Mouse (Mus musculus) MEL (cell line): ENCODE measurements around the gene Cd9. TPM values are rescaled to one million over a fixed set of nuclear protein-coding genes. Genes with fewer than 3 reads are reported as not detected.

Experiments
- DNase-seq: peaks from one replicate; pipeline ENCODE4 v3.0.0; 2011; ENCODE audit warnings: low read depth, low spot score
- H3K27ac ChIP-seq: 2 replicates; pipeline ENCODE4 v1.5.1; 2012; ENCODE audit warnings: low read depth, mild to moderate bottlenecking, control low read depth, low read length, moderate library complexity; ENCODE audit not compliant: control insufficient read depth
- H3K27me3 ChIP-seq, 2 experiments: fragments of 150-350 bp in 1 of 2; sonication (generic) in 1 of 2; 2 replicates each; pipeline ENCODE4 v1.6.1; 2012; ENCODE audit warnings: low read length in 2 of 2, mild to moderate bottlenecking in 2 of 2, improper control_type of control experiment in 1 of 2, moderate library complexity in 1 of 2; ENCODE audit not compliant: insufficient read depth in 2 of 2, control insufficient read depth in 1 of 2
- H3K36me3 ChIP-seq, 2 experiments: 2 replicates each; pipeline ENCODE4 v1.6.1; 2012 to 2014; ENCODE audit warnings: low read length in 2 of 2, improper control_type of control experiment in 1 of 2, inconsistent platforms in 1 of 2, mild to moderate bottlenecking in 1 of 2; ENCODE audit not compliant: insufficient read depth in 2 of 2, control insufficient read depth in 1 of 2
- H3K4me1 ChIP-seq, 2 experiments: fragments of 150-350 bp in 1 of 2; sonication (generic) in 1 of 2; 2 replicates each; pipeline ENCODE4 v1.6.1; 2012; ENCODE audit warnings: low read length in 2 of 2, improper control_type of control experiment in 1 of 2, mild to moderate bottlenecking in 1 of 2; ENCODE audit not compliant: insufficient read depth in 2 of 2, control insufficient read depth in 1 of 2
- H3K4me3 ChIP-seq, 2 experiments: fragments of 150-350 bp in 1 of 2; sonication (generic) in 1 of 2; 2 replicates each; pipeline ENCODE4 v1.5.1; 2012; ENCODE audit warnings: low read depth in 2 of 2, low read length in 2 of 2, mild to moderate bottlenecking in 2 of 2, moderate library complexity in 2 of 2, control low read depth in 1 of 2, improper control_type of control experiment in 1 of 2; ENCODE audit not compliant: control insufficient read depth in 1 of 2, insufficient read depth in 1 of 2
- H3K79me2 ChIP-seq: 2 replicates; pipeline ENCODE4 v1.6.1; 2012; ENCODE audit warnings: mild to moderate bottlenecking, low read length, moderate library complexity; ENCODE audit not compliant: control insufficient read depth, poor library complexity, insufficient read depth
- H3K9ac ChIP-seq: 2 replicates; pipeline ENCODE4 v1.6.1; 2012; ENCODE audit warnings: low read depth, mild to moderate bottlenecking, control low read depth, low read length, moderate library complexity; ENCODE audit not compliant: control insufficient read depth, poor library complexity, severe bottlenecking
- H3K9me3 ChIP-seq: fragments of 150-350 bp; sonication (generic); replicated peaks from 2 replicates; pipeline ENCODE4 v1.6.1; 2012; ENCODE audit warnings: mild to moderate bottlenecking, low read length, improper control_type of control experiment, moderate library complexity; ENCODE audit not compliant: insufficient read depth
- CTCF ChIP-seq, 3 experiments: IDR thresholded peaks in 2 of 3; conservative IDR thresholded peaks in 1 of 3; 2 replicates each; pipeline ENCODE4 v1.5.1; 2011 to 2012; ENCODE audit warnings: low read length in 3 of 3, low read depth in 2 of 3, mild to moderate bottlenecking in 2 of 3, improper control_type of control experiment in 1 of 3, inconsistent platforms in 1 of 3, mixed read lengths in 1 of 3, moderate library complexity in 1 of 3; ENCODE audit not compliant: control insufficient read depth in 1 of 3, insufficient read depth in 1 of 3, poor library complexity in 1 of 3, severe bottlenecking in 1 of 3
- E2F4 ChIP-seq: IDR thresholded peaks from 2 replicates; pipeline ENCODE4 v1.6.1; 2011; ENCODE audit warnings: low read depth, low read length, improper control_type of control experiment, borderline replicate concordance
- ELF1 ChIP-seq: IDR thresholded peaks from 2 replicates; pipeline ENCODE4 v1.6.1; 2014; ENCODE audit warnings: low read depth, mild to moderate bottlenecking, inconsistent platforms, low read length, improper control_type of control experiment, moderate library complexity
- EP300 ChIP-seq, 2 experiments: IDR thresholded peaks; 2 replicates each; pipeline ENCODE4 v1.6.1; 2011; ENCODE audit warnings: improper control_type of control experiment in 2 of 2, low read length in 2 of 2, low read depth in 1 of 2, mild to moderate bottlenecking in 1 of 2
- GATA1 ChIP-seq: IDR thresholded peaks from 2 replicates; pipeline ENCODE4 v1.6.1; 2011; ENCODE audit warnings: low read depth, low read length, improper control_type of control experiment
- JUND ChIP-seq: IDR thresholded peaks from 2 replicates; pipeline ENCODE4 v1.6.1; 2011; ENCODE audit warnings: low read depth, mild to moderate bottlenecking, improper control_type of control experiment, low read length
- KAT2A ChIP-seq: conservative IDR thresholded peaks from 2 replicates; pipeline ENCODE4 v1.6.1; 2012; ENCODE audit warnings: low read depth, low read length, improper control_type of control experiment, inconsistent platforms
- MAFK ChIP-seq: IDR thresholded peaks from 2 replicates; pipeline ENCODE4 v1.6.1; 2011; ENCODE audit warnings: low read depth, mild to moderate bottlenecking, low read length, improper control_type of control experiment, borderline replicate concordance
- MAZ ChIP-seq: IDR thresholded peaks from 2 replicates; pipeline ENCODE4 v1.6.1; 2012; ENCODE audit warnings: low read depth, mild to moderate bottlenecking, inconsistent platforms, low read length, improper control_type of control experiment
- MEF2A ChIP-seq: IDR thresholded peaks from 2 replicates; pipeline ENCODE4 v1.6.1; 2014; ENCODE audit warnings: low read depth, mild to moderate bottlenecking, inconsistent platforms, low read length, improper control_type of control experiment; ENCODE audit not compliant: poor library complexity, insufficient replicate concordance, severe bottlenecking; ENCODE audit errors: extremely low read depth
- MXI1 ChIP-seq: IDR thresholded peaks from 2 replicates; pipeline ENCODE4 v1.6.1; 2011; ENCODE audit warnings: mild to moderate bottlenecking, low read depth, low read length, improper control_type of control experiment
- MYB ChIP-seq: IDR thresholded peaks from 2 replicates; pipeline ENCODE4 v1.6.1; 2011; ENCODE audit warnings: mild to moderate bottlenecking, low read depth, low read length, improper control_type of control experiment
- MYC ChIP-seq: IDR thresholded peaks from 2 replicates; pipeline ENCODE4 v1.6.1; 2011; ENCODE audit warnings: low read depth, mild to moderate bottlenecking, low read length, improper control_type of control experiment, moderate library complexity
- NELFE ChIP-seq: IDR thresholded peaks from 2 replicates; pipeline ENCODE4 v1.6.1; 2011; ENCODE audit warnings: low read depth, low read length, improper control_type of control experiment
- NRF1 ChIP-seq: IDR thresholded peaks from 2 replicates; pipeline ENCODE4 v1.6.1; 2014; ENCODE audit warnings: low read depth, mild to moderate bottlenecking, inconsistent platforms, low read length, improper control_type of control experiment, moderate library complexity; ENCODE audit not compliant: poor library complexity, insufficient read depth, severe bottlenecking
- POLR2A ChIP-seq, 2 experiments: IDR thresholded peaks; 2 replicates each; pipeline ENCODE4 v1.6.1; 2011 to 2012; ENCODE audit warnings: low read length in 2 of 2, mild to moderate bottlenecking in 2 of 2, control low read depth in 1 of 2, improper control_type of control experiment in 1 of 2, low read depth in 1 of 2, moderate library complexity in 1 of 2; ENCODE audit not compliant: control insufficient read depth in 1 of 2, insufficient read depth in 1 of 2, poor library complexity in 1 of 2
- POLR2AphosphoS2 ChIP-seq: IDR thresholded peaks from 2 replicates; pipeline ENCODE4 v1.6.1; 2011; ENCODE audit warnings: low read length, improper control_type of control experiment
- RAD21 ChIP-seq: IDR thresholded peaks from 2 replicates; pipeline ENCODE4 v1.6.1; 2011; ENCODE audit warnings: mild to moderate bottlenecking, low read depth, low read length, improper control_type of control experiment
- SIN3A ChIP-seq: IDR thresholded peaks from 2 replicates; pipeline ENCODE4 v1.6.1; 2012; ENCODE audit warnings: low read length, improper control_type of control experiment, inconsistent platforms
- TAL1 ChIP-seq: IDR thresholded peaks from 2 replicates; pipeline ENCODE4 v1.6.1; 2012; ENCODE audit warnings: mild to moderate bottlenecking, inconsistent platforms, low read length, moderate library complexity, mixed read lengths
- TCF12 ChIP-seq: IDR thresholded peaks from 2 replicates; pipeline ENCODE4 v1.6.1; 2014; ENCODE audit warnings: low read depth, mild to moderate bottlenecking, inconsistent platforms, low read length, improper control_type of control experiment, moderate library complexity
- UBTF ChIP-seq: IDR thresholded peaks from 2 replicates; pipeline ENCODE4 v1.6.1; 2012; ENCODE audit warnings: low read depth, mild to moderate bottlenecking, inconsistent platforms, low read length, improper control_type of control experiment, moderate library complexity, borderline replicate concordance; ENCODE audit not compliant: insufficient read depth
- USF2 ChIP-seq, 2 experiments: IDR thresholded peaks; 2 replicates each; pipeline ENCODE4 v1.6.1; 2011 to 2012; ENCODE audit warnings: improper control_type of control experiment in 2 of 2, low read length in 2 of 2, borderline replicate concordance in 1 of 2, inconsistent platforms in 1 of 2, low read depth in 1 of 2, mild to moderate bottlenecking in 1 of 2; ENCODE audit not compliant: insufficient read depth in 1 of 2
- ZKSCAN1 ChIP-seq: IDR thresholded peaks from 2 replicates; pipeline ENCODE4 v1.6.1; 2012; ENCODE audit warnings: low read depth, mild to moderate bottlenecking, inconsistent platforms, low read length, improper control_type of control experiment, moderate library complexity
- ZNF384 ChIP-seq: IDR thresholded peaks from 2 replicates; pipeline ENCODE4 v1.6.1; 2012; ENCODE audit warnings: low read depth, mild to moderate bottlenecking, inconsistent platforms, low read length, improper control_type of control experiment
- polyA plus RNA-seq, 2 experiments: library from polyadenylated mRNA; stranded (reverse) in 1 of 2; unstranded in 1 of 2; fragments of >175 nt in 1 of 2; fragments of >200 nt in 1 of 2; gene quantifications; 2 replicates each; pipeline versions ENCODE4 v1.2.1 to v1.2.4; 2012; ENCODE audit warnings: low replicate concordance in 2 of 2, low read depth in 1 of 2; ENCODE audit not compliant: insufficient read length in 2 of 2, insufficient read depth in 1 of 2, missing spikeins in 1 of 2
- total RNA-seq: library from RNA; depleted of rRNA; stranded (reverse); fragments of 300-350 nt; gene quantifications from 2 replicates; pipeline ENCODE4 v1.2.3, GENCODE M21; 2012

Cd9 gene
- total and polyA plus RNA-seq, 3 experiments, result 3.6 to 10.9 TPM; not detected in 1

DNA sequence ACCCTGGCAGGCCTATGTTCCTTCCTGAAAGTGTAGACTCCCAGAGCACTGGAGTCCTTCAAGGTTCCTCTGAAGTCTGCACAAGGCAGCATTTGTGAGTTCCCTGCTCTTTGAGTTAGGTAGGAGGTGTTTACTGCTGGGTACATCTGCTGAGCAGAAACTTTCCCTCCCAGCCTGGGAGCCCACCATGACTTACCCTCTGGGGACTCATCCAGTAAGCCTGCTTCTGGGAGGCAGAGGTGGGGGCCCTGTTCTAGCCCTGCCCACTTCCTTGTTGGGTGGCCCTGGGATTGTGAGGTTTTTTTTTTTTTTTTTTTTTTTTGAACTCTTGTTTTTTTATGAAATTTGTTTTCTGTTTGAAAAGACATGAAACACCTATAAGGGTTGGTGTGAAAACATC, 16.1 kb upstream of the Cd9 start:
- TF ChIP-seq ELF1 (no peak), POLR2AphosphoS2 (no peak), RAD21 (no peak), MEF2A (no peak), E2F4 (no peak), MAZ (no peak), GATA1 (no peak), POLR2A (IDR thresholded peaks at IDR 0.05; ENCODE audit: control insufficient read depth in 1 of 2, insufficient read depth in 1 of 2, low read depth in 1 of 2, low read length in 2 of 2, poor library complexity in 1 of 2) (no peak), NRF1 (no peak), SIN3A (no peak), UBTF (no peak), JUND (no peak), MYB (no peak), ZKSCAN1 (no peak), EP300 (IDR thresholded peaks at IDR 0.05; ENCODE audit: low read depth in 1 of 2, low read length in 2 of 2) (no peak), MXI1 (no peak), KAT2A (no peak), TCF12 (no peak), ZNF384 (no peak), MYC (no peak)
- Histone ChIP-seq H3K9me3 (no peaks in the 10 kb centered on the region), H3K27ac (no peak overlapping the region), H3K4me1 (no peaks in the 10 kb centered on the region), H3K79me2 (no peaks in the 10 kb centered on the region), H3K9ac (no peak overlapping the region), H3K4me3 (no peak overlapping the region), H3K36me3 (no peaks in the 10 kb centered on the region), H3K27me3 (no peaks in the 10 kb centered on the region; a peak in 1 of 4 replicates)
- no peak for DNase-seq

DNA sequence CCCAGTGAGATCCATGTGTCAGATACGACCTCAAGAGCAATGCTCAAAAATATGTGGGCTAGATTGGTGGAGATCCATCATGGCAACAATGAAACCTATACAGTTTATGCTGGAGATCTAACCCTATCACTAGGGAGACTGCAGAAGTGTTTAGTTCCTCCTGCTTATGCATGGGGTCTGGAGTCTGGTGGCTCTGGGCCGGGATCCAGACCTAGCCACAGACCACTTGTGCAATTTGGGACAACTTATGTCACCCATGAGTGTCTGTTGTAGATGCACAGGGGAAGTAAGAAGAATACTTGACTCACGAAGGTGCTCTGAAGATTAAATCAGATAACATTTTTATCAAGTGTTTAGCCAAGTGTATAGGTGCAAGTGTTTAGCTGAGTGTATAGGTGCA, 15.2 kb upstream of the Cd9 start:
- Histone ChIP-seq H3K9ac (no peak overlapping the region), H3K27me3 (no peaks in the 10 kb centered on the region; a peak in 1 of 4 replicates)

More for the DNA sequence above, 15.2 kb upstream of the Cd9 start:
- DNase-seq, result no peak
- no peak overlapping the region for H3K4me3 ChIP-seq
- H3K4me1 ChIP-seq, result no peaks in the 10 kb centered on the region
- H3K27ac ChIP-seq, result no peak overlapping the region
- H3K79me2 ChIP-seq, result no peaks in the 10 kb centered on the region
- H3K36me3 ChIP-seq, result no peaks in the 10 kb centered on the region
- no peaks in the 10 kb centered on the region for H3K9me3 ChIP-seq
- no peak for TF ChIP-seq TAL1
- TF ChIP-seq EP300 (IDR thresholded peaks at IDR 0.05; ENCODE audit: low read depth in 1 of 2, low read length in 2 of 2), result no peak
- TF ChIP-seq CTCF (IDR thresholded peaks at IDR 0.05 in 2 of 3, conservative IDR thresholded peaks at IDR 0.05 in 1 of 3; ENCODE audit: control insufficient read depth in 1 of 3, insufficient read depth in 1 of 3, low read depth in 2 of 3, low read length in 3 of 3, poor library complexity in 1 of 3, severe bottlenecking in 1 of 3), result no peak
- no peak for TF ChIP-seq USF2 (IDR thresholded peaks at IDR 0.05; ENCODE audit: borderline replicate concordance in 1 of 2, insufficient read depth in 1 of 2, low read depth in 1 of 2, low read length in 2 of 2)
- TF ChIP-seq UBTF, result no peak
- no peak for TF ChIP-seq NELFE
- no peak for TF ChIP-seq MAFK
